Mouse (Mus musculus): ENCODE measurements around the gene Specc1. TPM values are rescaled to one million over a fixed set of nuclear protein-coding genes. Genes with fewer than 3 reads are reported as not detected.
A peak's percentile ranks its signal among the peaks of the same experiment; 100 is the strongest.

The Specc1 gene
- polyA plus RNA-seq (2016; fragmentation: Nextera tagmentation; extraction: Ambion mirVana), result 16.6 TPM in 2 replicates

- H3K4me3 ChIP-seq, result peak within 1 kb of the TSS; percentile 67
- peaks cover 4% of the 10 kb centered on the region; the same call in 1 of the 2 replicates for H3K4me1 ChIP-seq (replicated peaks)
- H3K9ac ChIP-seq, result peak within 1 kb of the TSS; percentile 72
- peak; percentile 89 for ATAC-seq (ENCODE audit: insufficient number of reproducible peaks, low FRiP score)
- peaks cover 20% of the 10 kb centered on the region for H3K27me3 ChIP-seq (replicated peaks)
- peak within 1 kb of the TSS; percentile 100 for H3K4me2 ChIP-seq
- no peaks in the 10 kb centered on the region for H3K9me3 ChIP-seq (replicated peaks)
- no peaks in the 10 kb centered on the region for H3K36me3 ChIP-seq
- WGBS, result under 1% methylated on average over 58 of the region's 58 CpGs
- no peak within 1 kb of the TSS for H3K27ac ChIP-seq (ENCODE audit: poor library complexity, severe bottlenecking)
These were observed at the start of gene Specc1 for GRCm38 (mm10) chr11:61956572-61957295. Gene Specc1, plus strand, starts transcription at chr11:61956763.

- Histone ChIP-seq H3K4me3 (no peak overlapping the region), H3K9me3 (replicated peaks) (no peaks in the 10 kb centered on the region), H3K4me1 (replicated peaks) (no peaks in the 10 kb centered on the region), H3K27ac (ENCODE audit: poor library complexity, severe bottlenecking) (no peak overlapping the region), H3K4me2 (no peak overlapping the region), H3K9ac (no peak overlapping the region), H3K36me3 (peaks cover 63% of the 10 kb centered on the region), H3K27me3 (replicated peaks) (no peaks in the 10 kb centered on the region)
- ATAC-seq (ENCODE audit: insufficient number of reproducible peaks, low FRiP score), result no peak
These were observed 48.2 kb upstream of the Specc1 start for GRCm38 (mm10) chr11:61908315-61908714.

- WGBS, result 90% methylated on average over 3 of the region's 3 CpGs
- Histone ChIP-seq H3K9me3 (replicated peaks) (no peaks in the 10 kb centered on the region), H3K4me3 (no peak overlapping the region), H3K36me3 (peaks cover 29% of the 10 kb centered on the region), H3K9ac (no peak overlapping the region), H3K27ac (ENCODE audit: poor library complexity, severe bottlenecking) (no peak overlapping the region), H3K4me1 (replicated peaks) (peaks cover 10% of the 10 kb centered on the region), H3K27me3 (replicated peaks) (no peaks in the 10 kb centered on the region), H3K4me2 (no peak overlapping the region)
- no peak for ATAC-seq (ENCODE audit: insufficient number of reproducible peaks, low FRiP score)
These were observed 36.9 kb upstream of the Specc1 start for GRCm38 (mm10) chr11:61919702-61920101.

GRCm38 (mm10) chr11:61923309-61923708 is 33.3 kb upstream of the Specc1 start:
- H3K9me3 ChIP-seq (replicated peaks), result no peaks in the 10 kb centered on the region
- no peak overlapping the region for H3K27ac ChIP-seq (ENCODE audit: poor library complexity, severe bottlenecking)
- peaks cover 22% of the 10 kb centered on the region for H3K4me1 ChIP-seq (replicated peaks)
- 37% methylated on average over 1 of the region's 1 CpGs for WGBS
- no peak overlapping the region for H3K9ac ChIP-seq
- ATAC-seq (ENCODE audit: insufficient number of reproducible peaks, low FRiP score), result no peak
- peaks cover 16% of the 10 kb centered on the region for H3K36me3 ChIP-seq
- no peaks in the 10 kb centered on the region for H3K27me3 ChIP-seq (replicated peaks)
- H3K4me3 ChIP-seq, result no peak overlapping the region
- no peak overlapping the region for H3K4me2 ChIP-seq

- Histone ChIP-seq H3K4me3 (peak overlapping the region; percentile 90), H3K27me3 (replicated peaks) (no peaks in the 10 kb centered on the region), H3K36me3 (peaks cover 8% of the 10 kb centered on the region; the same call in 1 of the 2 replicates), H3K27ac (ENCODE audit: poor library complexity, severe bottlenecking) (peak overlapping the region; percentile 96), H3K9ac (peak overlapping the region; percentile 92), H3K4me2 (peak overlapping the region; percentile 79), H3K4me1 (replicated peaks) (peaks cover 26% of the 10 kb centered on the region), H3K9me3 (replicated peaks) (no peaks in the 10 kb centered on the region)
- WGBS, result 1% methylated on average over 45 of the region's 47 CpGs
- peak; percentile 78 for ATAC-seq (ENCODE audit: insufficient number of reproducible peaks, low FRiP score)
These were observed 27.1 kb upstream of the Specc1 start for GRCm38 (mm10) chr11:61929323-61930097.

- under 1% methylated on average over 40 of the region's 43 CpGs for WGBS
- no peaks in the 10 kb centered on the region for H3K9me3 ChIP-seq (replicated peaks)
- peaks cover 21% of the 10 kb centered on the region for H3K4me1 ChIP-seq (replicated peaks)
- ATAC-seq (ENCODE audit: insufficient number of reproducible peaks, low FRiP score), result peak; percentile 96
- H3K36me3 ChIP-seq, result peaks cover 8% of the 10 kb centered on the region; the same call in 1 of the 2 replicates
- no peaks in the 10 kb centered on the region for H3K27me3 ChIP-seq (replicated peaks)
- peak within 1 kb of the TSS; percentile 92 for H3K9ac ChIP-seq
- peak within 1 kb of the TSS; percentile 96 for H3K27ac ChIP-seq (ENCODE audit: poor library complexity, severe bottlenecking)
- peak within 1 kb of the TSS; percentile 79 for H3K4me2 ChIP-seq
- H3K4me3 ChIP-seq, result peak within 1 kb of the TSS; percentile 90
These were observed 26.5 kb upstream of the Specc1 start, which contains the start of gene Akap10 for GRCm38 (mm10) chr11:61930098-61930517. Gene Akap10, minus strand, starts transcription at chr11:61930252.

GRCm38 (mm10) chr11:61930640-61931586 is 25.6 kb upstream of the Specc1 start:
- 19% methylated on average over 11 of the region's 11 CpGs for WGBS
- Histone ChIP-seq H3K4me3 (peak overlapping the region; percentile 90), H3K9ac (peak overlapping the region; percentile 85), H3K4me2 (peak overlapping the region; percentile 79), H3K9me3 (replicated peaks) (no peaks in the 10 kb centered on the region), H3K27me3 (replicated peaks) (no peaks in the 10 kb centered on the region), H3K27ac (ENCODE audit: poor library complexity, severe bottlenecking) (peak overlapping the region; percentile 96), H3K36me3 (peaks cover 8% of the 10 kb centered on the region; the same call in 1 of the 2 replicates), H3K4me1 (replicated peaks) (peaks cover 17% of the 10 kb centered on the region)
- ATAC-seq (ENCODE audit: insufficient number of reproducible peaks, low FRiP score), result 0 out of 2 replicates have a peak, but pooled peaks have one; percentile 2

GRCm38 (mm10) chr11:61937761-61938160 is 18.8 kb upstream of the Specc1 start:
- H3K9me3 ChIP-seq (replicated peaks), result no peaks in the 10 kb centered on the region
- no peaks in the 10 kb centered on the region for H3K36me3 ChIP-seq
- H3K27ac ChIP-seq (ENCODE audit: poor library complexity, severe bottlenecking), result no peak overlapping the region
- ATAC-seq (ENCODE audit: insufficient number of reproducible peaks, low FRiP score), result no peak
- H3K9ac ChIP-seq, result no peak overlapping the region
- no peaks in the 10 kb centered on the region for H3K27me3 ChIP-seq (replicated peaks)
- H3K4me1 ChIP-seq (replicated peaks), result no peaks in the 10 kb centered on the region
- 74% methylated on average over 1 of the region's 1 CpGs for WGBS
- no peak overlapping the region for H3K4me2 ChIP-seq
- H3K4me3 ChIP-seq, result no peak overlapping the region

- ATAC-seq (ENCODE audit: insufficient number of reproducible peaks, low FRiP score), result no peak
- 77% methylated on average over 2 of the region's 2 CpGs for WGBS
- H3K4me1 ChIP-seq (replicated peaks), result no peaks in the 10 kb centered on the region
These were observed 13.7 kb upstream of the Specc1 start for GRCm38 (mm10) chr11:61942903-61943302.

GRCm38 (mm10) chr11:61944417-61944816 is 12.1 kb upstream of the Specc1 start:
- H3K27ac ChIP-seq (ENCODE audit: poor library complexity, severe bottlenecking), result no peak overlapping the region
- ATAC-seq (ENCODE audit: insufficient number of reproducible peaks, low FRiP score), result no peak
- 67% methylated on average over 9 of the region's 9 CpGs for whole genome bisulfite sequencing

More at GRCm38 (mm10) chr11:61942903-61943302, 13.7 kb upstream of the Specc1 start:
- no peak overlapping the region for H3K9ac ChIP-seq
- no peak overlapping the region for H3K4me3 ChIP-seq
- no peak overlapping the region for H3K4me2 ChIP-seq
- no peak overlapping the region for H3K27ac ChIP-seq (ENCODE audit: poor library complexity, severe bottlenecking)
- H3K9me3 ChIP-seq (replicated peaks), result no peaks in the 10 kb centered on the region
- H3K27me3 ChIP-seq (replicated peaks), result no peaks in the 10 kb centered on the region
- H3K36me3 ChIP-seq, result no peaks in the 10 kb centered on the region

More at GRCm38 (mm10) chr11:61944417-61944816, 12.1 kb upstream of the Specc1 start:
- Histone ChIP-seq H3K9ac (no peak overlapping the region), H3K4me2 (no peak overlapping the region), H3K4me1 (replicated peaks) (no peaks in the 10 kb centered on the region), H3K27me3 (replicated peaks) (no peaks in the 10 kb centered on the region), H3K9me3 (replicated peaks) (no peaks in the 10 kb centered on the region), H3K36me3 (no peaks in the 10 kb centered on the region), H3K4me3 (no peak overlapping the region)
